Mouse (Mus musculus) urinary bladder, postnatal 36 days (tissue): ENCODE measurements around the gene Rnf222.

ENCODE experiments used
- DNase-seq, 2 experiments: peaks; one replicate each; pipeline ENCODE4 v3.0.0; 2022; ENCODE audit warnings: low spot score in 2 of 2, mixed read lengths in 1 of 2

Rnf222 gene

DNA sequence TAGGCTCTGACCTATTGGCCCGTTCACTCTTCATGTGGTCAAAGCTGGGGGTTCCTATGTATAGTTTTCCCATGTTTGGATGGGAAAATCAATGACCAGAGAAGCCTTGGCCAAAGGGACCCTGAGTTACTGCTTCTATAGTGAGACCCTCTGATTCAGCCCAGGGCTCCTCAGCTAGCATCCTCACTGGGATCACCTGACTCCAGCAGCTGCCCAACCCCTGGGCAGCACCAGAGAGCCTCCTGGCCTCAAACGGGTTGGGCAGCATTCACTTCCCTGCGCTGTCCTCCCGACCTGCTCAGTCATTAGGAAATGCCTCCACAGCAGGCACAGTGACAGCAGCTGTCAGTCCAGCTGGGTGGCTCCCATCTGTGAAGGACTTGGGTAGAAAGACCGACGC, at the start of gene Rnf222:
Rnf222 (plus strand) TSS at position 301 of the 400 bp plus-strand sequence.
- DNase-seq: no peak

DNA sequence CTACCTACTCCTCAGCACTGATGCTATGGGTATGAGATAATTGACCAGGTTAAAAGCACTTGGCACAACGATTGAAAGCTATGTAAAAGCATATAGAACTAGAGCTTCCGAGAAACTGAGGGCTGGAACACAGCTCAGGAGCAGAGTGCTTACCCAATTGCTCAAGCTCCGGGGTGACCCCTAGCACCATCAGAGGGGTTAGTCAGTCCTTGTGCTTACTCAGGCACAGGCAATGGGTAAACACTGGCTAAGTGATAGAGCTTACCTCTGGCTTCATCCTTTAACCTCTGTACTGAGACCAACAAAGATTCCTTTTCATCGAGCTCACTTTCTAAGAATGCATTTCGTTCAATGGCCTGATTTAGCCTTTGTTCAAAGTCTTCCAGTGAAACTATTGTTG, 48.7 kb upstream of the Rnf222 start:
- no peak for DNase-seq

DNA sequence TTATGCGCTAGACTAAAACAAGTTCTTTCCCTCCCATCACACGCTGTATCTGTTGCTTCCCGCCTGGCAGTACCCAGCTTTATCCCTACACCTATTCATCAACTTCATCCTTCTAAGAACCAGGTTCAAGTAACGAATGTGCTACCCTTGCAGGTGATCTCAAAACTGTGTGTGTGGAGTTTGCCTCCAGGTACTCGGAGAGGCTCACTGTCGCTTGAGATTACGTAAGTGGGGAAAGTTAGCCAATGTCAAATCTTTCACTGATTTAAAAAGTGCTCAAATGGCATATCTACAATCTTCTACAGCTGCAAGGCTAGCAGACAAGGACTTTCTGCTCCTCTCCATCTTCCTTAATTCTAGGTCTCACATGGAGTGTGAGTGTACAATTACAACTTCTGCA, 37.5 kb upstream of the Rnf222 start:
- DNase-seq: no peak

DNA sequence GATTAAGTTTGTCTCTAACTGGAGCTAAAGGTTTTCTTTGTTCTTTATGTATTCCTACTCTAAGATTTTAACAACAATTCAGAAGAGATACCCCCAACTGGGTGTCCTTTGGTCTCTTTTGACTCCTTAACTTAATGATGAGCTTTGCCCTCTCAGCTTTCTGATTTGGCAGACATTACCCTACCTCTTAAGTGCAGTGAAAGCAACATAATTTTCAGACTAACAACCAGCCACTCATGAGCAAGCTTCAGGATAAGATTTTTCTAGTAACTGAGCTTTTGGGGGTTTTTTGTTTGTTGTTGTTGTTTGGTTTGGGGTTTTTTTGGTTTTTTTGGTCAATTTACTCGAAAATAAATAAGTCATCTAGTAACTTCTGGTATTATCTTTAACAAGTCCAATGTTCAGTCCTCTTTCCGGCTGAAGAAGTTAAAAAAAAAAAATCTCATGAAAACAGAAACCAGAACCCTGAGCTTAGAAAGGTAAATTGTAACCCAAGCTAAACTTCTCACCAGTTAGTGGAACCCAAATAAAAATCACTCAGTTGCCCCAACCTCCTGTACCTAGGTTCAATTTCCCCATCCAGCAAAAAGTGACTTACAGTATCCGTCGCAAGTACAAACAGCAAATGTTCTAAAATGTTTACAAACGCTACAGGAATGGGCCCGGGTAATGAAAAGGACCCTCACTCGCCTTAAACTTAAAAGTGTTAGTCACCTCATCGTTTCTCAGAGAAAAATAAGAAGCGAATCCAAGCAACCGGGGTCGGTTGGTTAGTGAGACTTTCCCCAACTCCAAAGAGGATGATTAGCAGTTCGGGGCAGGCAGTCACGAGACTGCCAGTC, 36.5 kb upstream of the Rnf222 start:
- no peak for DNase-seq

DNA sequence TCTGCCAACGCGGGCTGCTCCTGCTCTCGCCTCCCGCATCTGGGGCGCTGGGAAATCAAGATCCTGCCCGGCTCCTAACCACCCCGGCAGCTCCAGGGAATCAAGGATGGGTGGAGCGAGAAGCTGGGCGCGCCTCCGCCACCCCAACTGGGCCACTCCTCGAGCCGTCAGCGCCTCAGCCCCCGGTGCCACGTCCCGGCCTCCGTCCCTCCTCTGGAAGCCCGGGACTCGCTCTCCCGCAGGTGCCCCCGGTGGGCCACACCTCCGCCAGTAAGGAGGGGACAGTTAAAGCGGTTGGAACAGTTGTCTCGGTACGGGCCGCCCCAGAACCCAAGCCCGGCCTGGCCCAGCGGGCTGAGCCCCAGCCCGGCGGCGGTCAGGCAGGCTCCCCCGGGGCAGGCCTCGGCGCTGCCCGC, 35.9 kb upstream of the Rnf222 start:
- peak; percentile 69 to 81 for DNase-seq

DNA sequence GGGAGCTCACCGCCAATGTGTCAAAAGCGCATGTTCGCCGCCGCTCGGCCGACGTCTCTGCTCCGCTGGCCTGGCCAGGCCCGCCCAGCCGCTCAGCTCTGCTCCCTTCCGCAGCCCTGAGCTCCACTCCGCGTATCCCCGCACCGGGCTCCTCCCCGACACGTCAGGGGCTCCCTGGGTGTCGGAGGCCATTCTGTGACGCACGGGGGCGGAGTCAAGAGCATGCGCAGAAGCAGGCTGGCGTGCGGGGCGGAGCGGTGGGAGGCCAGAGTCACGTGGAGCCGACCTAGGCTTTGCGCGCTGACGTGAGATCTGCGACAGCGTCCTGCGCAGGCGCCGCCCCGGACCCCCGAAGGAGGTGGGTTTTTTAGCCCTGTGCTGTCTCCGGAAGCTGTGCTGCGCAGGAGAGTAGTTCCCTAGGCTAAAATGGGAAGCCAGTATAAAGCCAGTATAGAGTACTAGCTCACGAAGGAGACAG, 35.4 kb upstream of the Rnf222 start:
- DNase-seq: peak; percentile 99 to 100

DNA sequence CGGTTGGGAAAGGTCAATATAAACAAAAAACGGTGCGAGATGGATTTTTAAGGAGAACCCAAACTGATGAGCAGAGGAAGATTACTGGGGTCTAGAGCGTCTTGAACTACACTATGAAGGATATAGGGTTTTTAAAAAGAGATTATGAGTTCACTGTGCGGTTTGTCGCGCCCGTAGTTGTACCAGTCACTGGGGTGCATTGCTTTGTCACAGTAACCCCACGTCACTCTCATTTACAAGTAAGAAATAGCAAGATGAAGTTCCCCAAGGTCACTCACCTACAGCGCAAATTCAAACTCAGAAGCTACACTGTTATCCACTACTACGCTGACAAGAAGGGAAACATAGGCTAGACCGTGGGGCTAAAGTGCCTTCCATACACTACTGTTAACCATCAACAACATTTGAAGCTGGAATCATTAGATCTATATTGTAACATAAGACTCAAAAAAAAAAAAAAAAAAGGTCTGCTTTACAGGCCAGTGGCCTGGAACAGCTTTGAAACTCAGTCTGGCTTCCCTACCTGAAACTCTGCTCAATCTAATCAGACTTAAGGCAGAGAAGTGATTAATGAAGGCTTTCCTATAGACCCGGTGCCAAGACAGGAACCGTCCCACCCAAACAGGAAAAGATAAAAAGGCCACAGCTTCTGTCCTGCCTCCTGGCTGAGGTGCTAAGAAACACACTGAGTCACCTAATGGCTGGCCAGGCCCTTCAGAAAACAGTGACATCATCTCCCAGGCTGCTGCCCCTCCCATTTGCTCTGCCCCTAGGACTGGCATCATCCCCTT, 34.5 kb upstream of the Rnf222 start:
- peak in 1 of 2 experiments; percentile 35 for DNase-seq

DNA sequence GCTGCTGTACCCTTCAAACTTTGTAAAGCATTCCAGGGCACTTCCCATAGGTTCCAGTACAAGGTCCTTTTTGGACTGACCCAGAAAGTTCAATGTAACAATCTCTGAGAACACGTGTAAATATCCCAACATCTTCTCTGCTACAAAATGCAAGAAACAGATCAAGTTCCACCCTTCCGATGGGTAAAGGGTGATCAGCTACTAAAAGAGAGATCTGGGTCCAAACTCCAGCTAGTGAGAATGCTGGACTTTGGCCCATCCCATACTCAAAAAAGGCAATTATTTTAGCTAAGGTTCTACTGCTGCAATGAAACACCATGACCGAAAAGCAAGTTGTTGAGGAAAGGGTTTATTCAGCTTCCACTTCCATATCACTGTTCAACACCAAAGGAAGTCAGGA, 33.7 kb upstream of the Rnf222 start:
- DNase-seq: no peak

DNA sequence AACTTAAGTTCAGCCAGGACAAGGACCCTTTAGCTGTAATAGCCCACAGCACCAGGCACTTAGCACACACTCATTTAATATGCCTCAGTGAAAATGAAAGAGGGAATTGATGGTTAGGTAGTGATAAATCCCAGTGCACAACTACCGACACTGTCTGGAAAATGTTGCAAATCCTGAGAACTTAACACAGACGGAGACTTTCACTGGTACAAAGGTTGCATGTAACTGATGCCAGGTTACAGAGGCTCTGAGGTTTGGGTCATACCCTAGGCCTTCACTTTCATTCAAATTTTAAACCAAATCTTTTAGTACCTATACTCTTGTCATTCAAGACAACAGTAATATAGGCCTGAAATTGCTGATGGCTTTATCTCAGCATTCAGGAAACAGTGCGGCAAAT, 31.0 kb upstream of the Rnf222 start:
- no peak for DNase-seq

DNA sequence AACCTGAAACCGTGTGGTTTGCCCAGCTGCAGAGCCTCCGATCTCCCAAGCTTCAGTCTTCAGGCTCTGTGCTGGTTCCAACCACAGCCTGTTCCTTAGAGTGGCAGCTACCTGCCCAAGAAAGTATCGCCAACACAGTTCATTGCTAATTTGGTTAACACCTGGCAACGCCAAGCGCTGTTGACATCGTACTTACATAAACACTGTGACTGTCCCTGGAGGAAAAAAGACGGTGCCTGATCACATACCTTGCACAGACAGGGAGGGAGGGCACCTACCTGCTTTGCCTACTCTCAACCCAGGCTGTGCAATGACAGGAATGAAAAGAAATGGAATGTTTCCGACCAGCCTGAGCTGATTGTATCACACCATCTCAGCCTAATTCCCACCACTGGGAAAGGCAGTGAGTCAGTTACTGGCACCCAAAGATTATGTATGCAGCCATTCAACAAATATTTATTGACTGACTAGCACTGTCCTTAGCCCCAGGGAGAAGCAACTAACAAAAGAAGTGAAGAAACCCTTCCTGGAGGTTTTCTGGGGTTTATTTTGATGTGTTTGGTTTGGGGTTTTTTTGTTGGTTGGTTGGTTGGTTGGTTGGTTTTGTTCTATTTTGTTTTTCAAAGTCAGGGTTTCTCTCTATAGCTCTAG, 28.3 kb upstream of the Rnf222 start:
- no peak for DNase-seq

DNA sequence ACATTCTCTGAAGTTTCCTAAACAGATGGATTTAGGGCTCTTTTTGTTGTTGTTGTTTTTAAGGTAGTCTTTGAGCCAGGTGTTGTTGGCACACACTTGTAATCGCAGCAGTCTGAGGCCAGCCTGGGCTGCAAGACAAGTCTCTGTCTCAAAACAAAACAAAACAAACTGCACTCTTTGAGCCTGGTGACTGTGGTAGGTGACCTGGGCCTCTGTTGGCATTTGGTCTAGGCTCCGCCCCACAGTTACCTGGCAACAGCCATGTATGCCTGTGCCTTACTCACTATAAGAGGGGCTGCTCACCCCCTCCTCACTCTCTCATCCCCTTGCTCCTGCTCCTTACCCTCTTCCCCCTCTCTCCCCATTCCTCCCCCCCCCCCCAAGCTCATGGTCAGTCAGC, 26.1 kb upstream of the Rnf222 start:
- DNase-seq: no peak

DNA sequence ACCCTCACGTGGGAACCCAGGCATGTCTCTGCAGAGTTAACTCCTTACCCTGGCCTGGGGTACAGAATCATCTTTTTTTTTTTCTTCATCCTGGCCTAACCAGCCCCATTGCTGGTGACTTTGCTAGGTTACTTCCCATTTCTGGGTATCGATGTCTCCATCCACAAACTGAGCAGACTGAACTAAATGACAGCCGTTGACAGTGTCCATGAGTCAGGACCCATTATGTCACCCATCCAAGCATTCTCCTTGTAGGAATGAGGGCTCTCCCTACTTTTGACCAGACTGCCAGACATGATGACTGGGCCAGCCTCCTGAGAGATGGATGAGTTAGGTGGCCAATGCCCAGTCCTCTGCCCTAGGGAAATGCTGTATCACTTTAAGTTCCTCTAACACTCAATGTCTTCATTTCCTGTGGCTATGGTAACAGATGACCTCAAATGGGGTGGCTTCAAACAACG, 24.7 kb upstream of the Rnf222 start:
- no peak for DNase-seq

DNA sequence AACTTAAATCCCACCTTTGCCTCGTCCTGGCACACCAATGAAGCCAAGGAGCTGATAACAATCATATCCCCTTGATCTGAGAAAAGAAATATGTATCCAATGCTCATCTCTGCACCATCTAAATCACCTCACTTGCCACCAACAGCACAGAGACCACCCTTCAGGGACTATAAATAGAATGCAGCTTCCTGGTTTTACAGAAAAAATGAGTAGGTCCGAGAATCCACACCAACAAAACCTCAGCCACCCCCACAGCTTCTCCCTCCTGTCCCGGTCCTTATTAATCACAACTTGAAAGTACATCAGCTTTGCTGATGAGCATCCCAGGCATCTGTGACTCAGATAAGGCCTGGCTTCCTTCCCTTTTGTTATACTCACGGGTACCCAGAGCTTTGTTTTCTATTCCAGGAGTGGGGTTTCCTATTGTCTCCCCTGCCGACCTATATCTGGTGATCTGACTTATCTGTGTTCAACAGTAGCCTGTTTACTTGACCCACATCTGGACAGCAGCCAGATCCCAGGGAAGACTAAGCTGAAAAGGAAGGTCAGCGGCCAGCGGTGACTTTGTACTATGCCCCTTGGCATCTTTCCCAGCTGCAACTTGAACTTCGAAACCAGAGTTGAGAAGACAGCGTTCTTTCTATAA, 23.7 kb upstream of the Rnf222 start:
- peak in 1 of 2 experiments; percentile 78 for DNase-seq

DNA sequence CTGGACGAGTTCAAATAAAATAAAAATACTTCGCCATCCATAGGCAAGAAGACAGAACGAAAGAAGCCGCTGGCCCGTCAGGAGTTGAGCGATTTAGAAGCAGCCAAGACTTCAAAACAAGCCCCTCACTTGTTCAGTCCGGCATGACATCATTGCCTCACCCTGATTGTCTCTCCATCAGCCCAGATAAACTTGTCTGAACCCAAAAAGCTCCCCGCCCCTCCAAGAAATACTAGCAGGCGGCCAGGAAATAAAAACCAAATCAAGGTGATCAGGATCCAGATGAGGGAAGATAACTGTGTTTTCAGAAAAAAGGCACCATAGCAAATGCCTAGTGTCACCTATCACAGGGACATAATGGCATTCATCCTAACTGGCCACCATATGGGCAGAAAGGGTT, 17.1 kb upstream of the Rnf222 start:
- no peak for DNase-seq

DNA sequence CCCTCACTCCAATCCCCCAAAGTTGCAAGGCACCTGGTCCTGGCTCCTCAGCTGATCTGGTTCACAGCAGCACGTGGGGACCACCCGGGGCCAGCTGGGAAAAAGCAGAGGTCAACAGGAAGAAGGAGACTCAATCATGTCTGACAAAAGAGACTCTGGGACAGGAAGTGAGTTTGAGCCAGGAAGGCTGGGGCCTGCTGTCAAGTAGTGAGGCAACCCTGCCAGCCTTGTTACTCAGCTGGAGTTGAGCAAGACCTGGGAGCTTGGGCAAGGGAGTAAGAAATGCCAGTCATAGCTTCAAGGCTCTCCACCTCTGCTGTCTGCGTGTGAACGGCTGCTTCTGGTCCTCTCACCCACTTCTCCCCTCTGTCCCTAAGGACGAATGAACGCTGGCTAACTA, 16.6 kb upstream of the Rnf222 start, which contains the start of gene Ndel1:
Ndel1 (minus strand) TSS at position 111 of the 400 bp plus-strand sequence.
- DNase-seq: peak; percentile 45 to 79

DNA sequence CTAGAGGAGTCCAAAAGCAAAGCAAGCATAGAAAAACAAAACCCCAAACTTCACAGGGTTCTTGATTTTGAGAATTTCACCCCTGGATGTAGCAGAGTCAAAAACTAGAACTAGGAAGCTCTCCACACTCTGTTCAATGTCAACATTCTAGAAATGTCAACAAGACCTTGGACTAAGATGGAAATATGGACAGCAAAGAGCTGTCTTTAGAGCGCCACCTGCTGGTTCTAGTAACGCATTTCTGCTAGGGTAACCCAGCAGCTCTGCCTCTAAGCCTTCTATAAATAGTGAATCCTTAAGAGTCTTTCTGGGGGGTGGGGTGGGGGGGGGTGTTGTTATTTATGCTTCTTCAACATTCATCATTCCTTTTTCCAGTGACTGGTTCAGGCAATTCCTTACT, 13.5 kb upstream of the Rnf222 start:
- peak; percentile 32 to 58 for DNase-seq

DNA sequence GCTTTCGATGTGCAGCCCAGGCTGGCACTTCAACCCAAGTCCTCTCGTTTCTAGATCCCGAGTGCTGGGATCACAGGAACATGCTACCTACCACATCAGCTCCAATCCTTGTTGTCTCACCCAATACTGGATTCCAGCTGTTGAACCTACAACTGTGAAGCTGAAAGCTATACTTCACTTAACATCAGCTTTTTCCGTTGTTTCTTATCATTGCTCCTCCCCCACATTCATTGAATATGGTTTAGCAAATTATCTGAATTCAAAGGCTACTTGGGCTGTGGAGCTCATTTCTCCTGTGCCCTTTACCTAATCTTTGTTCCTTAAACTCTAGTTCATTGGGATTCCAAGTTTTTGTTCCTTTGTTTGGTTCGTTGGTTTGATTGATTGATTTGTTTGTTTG, 9.5 kb upstream of the Rnf222 start:
- no peak for DNase-seq

DNA sequence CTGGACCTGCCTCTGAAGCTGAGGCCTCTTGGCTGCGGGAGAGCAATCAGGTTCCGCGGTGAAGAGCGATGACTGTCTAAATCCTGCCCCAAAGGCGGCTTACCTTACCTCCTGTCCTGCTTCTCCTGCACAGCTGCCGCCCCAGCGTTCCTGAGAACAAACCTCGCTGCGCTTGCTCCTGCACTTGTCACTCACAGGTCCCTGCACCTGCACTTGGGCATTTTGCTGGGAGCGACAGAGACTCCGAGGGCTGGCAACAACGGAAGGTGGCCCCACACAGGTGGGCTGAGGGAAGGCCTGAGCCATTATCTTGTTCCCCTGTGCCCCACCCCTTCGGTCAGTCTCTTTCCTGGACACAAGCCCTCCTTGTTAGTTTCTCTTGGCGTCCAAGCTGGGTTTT, 6.2 kb upstream of the Rnf222 start:
- DNase-seq: no peak

DNA sequence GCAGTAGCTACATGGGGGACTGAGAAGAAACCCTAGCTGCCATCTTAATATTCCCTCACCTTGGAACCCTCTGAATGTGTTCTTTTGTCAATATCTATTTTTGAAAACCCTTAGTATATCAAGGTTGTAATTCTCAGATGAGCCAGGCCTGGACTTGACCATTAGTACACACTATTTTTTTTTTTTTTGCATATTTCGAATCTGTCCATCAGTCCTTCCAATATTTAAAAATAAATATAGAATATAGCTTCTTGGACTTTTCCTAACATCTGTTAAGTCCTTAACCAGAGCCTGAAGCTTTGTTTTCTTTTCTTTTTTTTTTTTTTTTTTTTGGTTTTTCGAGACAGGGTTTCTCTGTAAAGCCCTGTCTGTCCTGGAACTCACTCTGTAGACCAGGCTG, 4.5 kb upstream of the Rnf222 start:
- DNase-seq: no peak

DNA sequence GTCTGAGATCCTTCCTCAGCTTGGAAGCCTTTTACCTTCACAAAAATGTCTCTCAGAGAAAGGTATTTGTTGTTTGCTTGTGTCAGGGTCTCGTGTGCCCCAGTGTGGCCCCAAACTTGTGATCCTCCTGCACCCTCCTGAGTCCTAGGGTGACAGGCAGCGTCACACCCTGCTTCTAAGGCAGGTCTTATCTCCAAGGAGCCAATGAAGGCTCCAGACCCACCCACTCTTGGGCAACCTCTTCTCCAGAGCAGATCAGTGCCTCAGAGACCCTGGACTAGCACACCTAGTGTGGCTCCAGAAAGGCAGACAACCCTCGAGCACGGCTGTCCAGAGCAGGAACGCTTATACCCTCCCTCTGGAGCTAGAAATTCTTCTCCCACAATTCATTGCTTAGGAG, 4.0 kb upstream of the Rnf222 start:
- no peak for DNase-seq

DNA sequence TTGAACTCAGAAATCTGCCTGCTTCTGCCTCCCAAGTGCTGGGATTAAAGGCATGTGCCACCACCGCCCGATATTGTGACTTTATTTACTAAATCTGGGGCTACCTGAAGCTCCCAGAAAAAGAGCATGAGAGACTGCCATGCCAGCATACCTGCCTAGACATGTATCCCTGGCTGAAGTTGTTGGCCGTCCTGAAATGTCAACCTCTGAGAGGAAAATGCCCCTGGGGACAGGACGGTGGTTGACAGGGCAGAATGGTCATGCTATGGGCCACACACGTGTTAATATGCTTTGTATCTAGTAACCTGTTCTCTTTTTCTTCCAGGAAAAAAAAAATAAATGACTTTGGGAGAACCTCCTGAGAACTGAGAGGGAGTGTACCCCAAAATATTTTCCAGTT, 2.3 kb upstream of the Rnf222 start:
- no peak for DNase-seq

DNA sequence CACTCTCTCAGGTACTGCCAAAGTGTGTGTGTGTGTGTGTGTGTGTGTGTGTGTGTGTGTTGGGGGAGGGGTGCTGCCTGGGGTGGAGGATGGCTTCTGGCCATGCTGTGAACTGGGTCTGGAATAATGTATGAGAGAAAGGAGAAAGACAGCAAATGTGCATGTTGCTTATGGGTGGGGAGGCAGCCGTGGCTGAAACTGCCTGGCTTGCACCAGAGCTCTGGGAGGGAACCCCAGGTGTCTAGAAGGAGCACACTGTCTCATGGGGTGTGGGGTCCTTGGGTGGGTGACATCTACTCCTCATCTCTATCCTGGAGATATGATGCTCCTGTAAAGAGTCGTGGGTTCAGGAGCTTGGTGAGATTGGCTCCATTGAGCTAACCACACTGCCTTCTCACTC, 300 bp downstream of the Rnf222 start:
- DNase-seq: no peak
